Mouse (Mus musculus): Measurements from ENCODE around the gene Nptxr.

The Nptxr gene

DNA sequence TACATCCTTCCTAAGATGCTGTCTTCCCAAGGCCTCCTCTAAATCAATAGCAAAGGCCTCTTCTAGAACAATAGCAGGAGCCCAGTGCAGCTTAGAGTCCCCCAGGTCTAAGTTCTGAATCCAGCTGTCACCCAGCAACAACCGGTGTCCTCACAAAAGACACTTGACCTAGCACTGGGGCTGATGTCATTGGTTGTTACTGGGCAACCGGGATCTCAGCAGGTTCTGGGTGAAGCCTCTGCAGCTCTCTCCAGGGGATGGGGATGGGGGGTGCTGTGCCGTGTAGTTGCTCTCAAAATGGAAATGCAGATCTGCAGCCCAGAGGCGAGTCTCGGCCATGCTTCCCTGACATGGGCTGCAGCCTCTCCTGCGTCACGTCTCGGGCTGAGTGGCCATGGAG, 16.8 kb downstream of the Nptxr start:
- DNase-seq, result no peak

- DNase-seq, result no peak
Measured at GRCm38 (mm10) chr15:79785056-79785455, 19.5 kb downstream of the Nptxr start.

DNA sequence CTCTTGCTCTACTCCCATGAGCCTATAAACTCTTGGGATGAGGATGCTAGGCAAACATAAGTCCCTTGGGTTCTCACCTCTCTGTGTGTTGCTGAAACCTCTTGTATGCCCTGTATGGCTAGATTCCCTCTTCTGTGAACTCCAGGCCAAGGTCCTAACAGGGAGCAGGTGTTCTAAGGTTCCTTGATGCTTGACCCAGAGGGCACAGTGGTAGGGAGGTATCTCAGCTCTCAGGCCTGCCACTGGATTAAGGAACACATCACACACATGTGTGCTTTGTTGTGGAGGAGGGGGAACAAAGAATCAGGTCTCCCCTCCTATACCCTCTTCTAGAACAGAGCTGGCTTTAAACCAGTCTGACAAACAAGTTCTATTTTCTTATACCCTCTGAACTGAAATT, 26.8 kb downstream of the Nptxr start, which contains the start of gene Dnal4:
Dnal4 (minus strand) TSS at position 101 of the 400 bp plus-strand sequence.
- no peak for DNase-seq

DNA sequence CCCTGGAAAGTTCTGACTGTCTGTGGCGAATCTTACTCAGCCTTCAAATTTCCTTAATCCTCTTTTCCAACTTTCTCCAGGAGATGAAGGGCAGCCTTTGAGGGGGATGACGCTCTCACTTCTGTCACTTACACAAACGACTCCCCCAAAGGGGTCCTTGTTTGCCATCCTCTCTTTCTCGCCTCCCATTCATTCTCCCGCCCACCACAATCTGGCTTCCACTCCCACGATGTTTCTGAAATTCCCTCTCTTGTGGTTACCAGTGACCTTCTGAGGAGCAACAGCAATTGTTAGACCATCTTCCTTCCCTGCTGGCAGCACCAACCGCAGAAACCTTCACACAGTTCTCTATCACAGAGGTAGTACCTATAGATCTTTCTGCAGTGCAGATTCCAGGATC, 28.9 kb downstream of the Nptxr start:
- no peak for DNase-seq

- peak; percentile 97 for DNase-seq
Measured at GRCm38 (mm10) chr15:79774117-79775027, 30.2 kb downstream of the Nptxr start.

GRCm38 (mm10) chr15:79770629-79771240, 33.8 kb downstream of the Nptxr start:
- DNase-seq, result no peak

GRCm38 (mm10) chr15:79768302-79768701, 36.3 kb downstream of the Nptxr start:
- DNase-seq, result no peak

DNA sequence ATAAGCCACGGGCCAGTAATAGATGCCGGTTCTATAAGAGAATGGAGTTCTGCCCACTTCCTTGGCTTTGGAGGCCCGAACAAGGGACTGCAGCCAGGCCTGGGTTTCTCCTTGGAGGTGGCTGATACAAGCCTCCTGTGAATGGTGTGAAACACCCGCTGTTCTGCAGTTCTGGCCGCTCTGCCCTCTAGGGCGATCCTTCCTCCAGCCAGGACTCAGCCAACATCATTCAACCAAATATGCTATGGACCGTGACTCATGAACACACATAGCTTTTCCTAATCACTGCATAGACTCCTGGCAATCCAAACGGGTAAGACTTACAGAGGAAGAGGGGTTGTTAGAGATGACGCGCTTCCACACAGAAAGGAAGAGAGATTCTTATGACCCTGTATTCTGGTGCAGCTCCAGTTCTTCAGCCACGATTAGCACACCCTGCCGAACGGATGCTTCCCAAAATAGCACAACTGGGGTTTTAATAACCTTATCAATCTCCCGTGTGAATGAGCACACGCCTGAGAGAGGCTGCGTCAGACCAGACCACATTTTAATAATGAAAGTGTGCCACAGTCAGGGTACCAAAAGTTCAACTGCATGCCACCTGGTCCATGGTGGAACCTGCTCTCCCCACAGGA, 37.1 kb downstream of the Nptxr start:
- DNase-seq, result no peak

- DNase-seq, result no peak
Measured at GRCm38 (mm10) chr15:79766586-79767071, 37.9 kb downstream of the Nptxr start.

- DNase-seq, result no peak
Measured at GRCm38 (mm10) chr15:79766168-79766567, 38.4 kb downstream of the Nptxr start.

DNA sequence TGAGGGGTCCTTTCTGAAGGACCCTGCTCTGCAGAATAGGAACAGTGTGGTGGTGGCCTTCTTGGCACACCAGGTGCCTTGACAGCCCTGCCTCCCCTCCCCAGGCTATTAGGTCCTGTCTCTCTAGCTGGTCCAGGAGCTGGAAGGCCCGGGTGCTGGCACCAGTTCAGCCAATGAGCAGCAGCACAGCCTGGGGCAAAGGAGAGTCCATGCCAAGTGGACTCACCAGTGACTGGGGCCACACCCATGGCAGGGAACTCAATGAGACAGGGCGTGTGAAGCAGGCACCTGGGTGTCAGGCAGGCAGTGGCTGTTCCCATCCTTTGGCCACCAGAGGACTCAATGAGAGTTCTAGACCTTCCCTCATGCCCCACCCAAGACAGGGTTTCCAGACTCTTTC, 39.2 kb downstream of the Nptxr start:
- DNase-seq, result peak; percentile 75

- no peak for DNase-seq
Measured at GRCm38 (mm10) chr15:79764539-79765267, 39.9 kb downstream of the Nptxr start.

- no peak for DNase-seq
Measured at GRCm38 (mm10) chr15:79763601-79764246, 40.8 kb downstream of the Nptxr start.

- DNase-seq, result no peak
Measured at GRCm38 (mm10) chr15:79763001-79763400, 41.6 kb downstream of the Nptxr start.

- DNase-seq, result no peak
Measured at GRCm38 (mm10) chr15:79760956-79761355, 43.6 kb downstream of the Nptxr start.

DNA sequence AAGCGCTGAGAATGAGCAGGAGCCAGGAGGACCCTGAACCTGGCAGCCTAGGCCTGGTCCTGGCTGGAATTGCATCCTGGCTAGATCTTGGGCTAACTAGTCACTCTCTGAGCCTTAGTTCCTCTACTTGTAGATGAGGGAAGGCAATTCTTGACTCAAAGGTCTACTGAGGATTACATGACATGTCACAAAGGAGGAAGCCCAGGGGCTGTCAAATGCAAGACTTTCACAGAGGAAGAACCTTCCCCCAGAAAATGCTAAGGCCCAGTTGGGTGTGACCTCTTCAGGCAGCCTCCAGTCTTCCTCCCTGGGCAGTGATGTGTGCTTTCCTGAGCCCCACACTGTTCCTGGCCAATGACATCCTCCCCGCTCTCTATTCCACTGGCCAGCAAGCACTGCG, 47.4 kb downstream of the Nptxr start:
- DNase-seq, result no peak

GRCm38 (mm10) chr15:79755977-79756625, 48.5 kb downstream of the Nptxr start:
- DNase-seq, result no peak

- DNase-seq, result no peak
Measured at GRCm38 (mm10) chr15:79755176-79755575, 49.4 kb downstream of the Nptxr start.

DNA sequence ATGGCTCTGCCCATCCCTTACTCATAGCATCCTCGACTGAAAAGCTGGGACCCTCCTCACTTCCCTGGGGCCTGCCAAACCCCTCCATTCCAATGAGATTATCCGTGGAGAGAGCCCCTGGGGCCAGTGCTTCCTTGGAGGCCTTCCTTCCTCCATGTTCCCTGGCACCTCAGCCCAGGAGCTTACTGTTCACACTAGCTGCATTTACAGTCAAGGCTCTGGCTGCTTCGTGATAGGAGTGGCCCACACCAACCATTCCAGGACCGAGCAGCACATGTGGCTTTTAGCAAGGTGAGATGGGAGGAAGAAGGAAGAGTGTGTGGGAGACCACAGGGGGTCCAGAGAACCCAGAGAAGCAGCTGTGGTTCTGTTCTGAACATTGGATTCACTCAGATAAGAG, 50.7 kb downstream of the Nptxr start:
- no peak for DNase-seq

- DNase-seq, result peak; percentile 21
Measured at GRCm38 (mm10) chr15:79753420-79753752, 51.2 kb downstream of the Nptxr start.

GRCm38 (mm10) chr15:79752742-79753419, 51.7 kb downstream of the Nptxr start:
- DNase-seq, result peak; percentile 77
